Mouse (Mus musculus): ENCODE data around the gene Gm17720.
"Not testable (repeated sequence)": the region's sequence is repeated elsewhere in the genome, so short reads cannot be mapped to it uniquely, and the experiment has no call there.

Gene Gm17720

DNA sequence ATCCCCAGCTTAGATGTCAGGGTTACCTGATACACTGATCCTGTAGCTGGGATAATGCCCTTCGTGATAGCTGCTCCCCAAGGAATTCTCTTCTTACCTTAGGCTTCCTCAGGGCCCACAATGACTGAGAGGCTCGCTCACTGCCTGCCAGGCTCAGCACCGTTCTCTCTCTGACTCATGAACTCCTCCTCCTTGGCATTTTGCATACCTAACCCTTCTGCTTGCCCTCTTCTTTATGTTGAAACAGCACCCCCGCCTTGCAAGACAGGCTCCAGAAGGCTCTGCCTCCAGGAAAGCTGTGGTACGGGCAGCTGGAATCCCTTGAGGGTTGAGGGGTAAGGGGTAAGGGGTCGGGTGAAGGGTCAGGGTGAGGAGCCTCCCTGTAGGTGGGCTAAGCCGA lies 63.3 kb downstream of the Gm17720 start:
- no peak for DNase-seq

DNA sequence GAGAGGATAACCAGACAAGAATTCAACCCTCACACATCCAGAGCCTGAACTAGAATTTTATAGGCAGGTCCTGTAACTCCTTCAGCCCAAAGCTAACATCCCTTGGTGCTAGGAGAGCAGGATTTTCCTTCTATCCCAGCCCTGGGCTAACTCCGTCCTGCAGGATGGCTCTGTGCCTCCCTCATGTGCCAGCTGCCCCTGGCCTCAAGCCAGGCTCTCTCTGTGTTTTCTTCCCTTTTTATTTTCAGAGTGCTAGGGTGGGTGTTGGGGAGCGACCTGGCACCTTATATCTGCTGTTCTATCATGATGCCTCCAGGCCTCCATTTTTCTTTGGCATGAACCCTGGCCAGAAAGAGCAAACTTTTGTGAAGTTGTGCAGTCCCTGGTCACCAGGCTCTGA lies 66.4 kb downstream of the Gm17720 start:
- DNase-seq, result no peak

DNA sequence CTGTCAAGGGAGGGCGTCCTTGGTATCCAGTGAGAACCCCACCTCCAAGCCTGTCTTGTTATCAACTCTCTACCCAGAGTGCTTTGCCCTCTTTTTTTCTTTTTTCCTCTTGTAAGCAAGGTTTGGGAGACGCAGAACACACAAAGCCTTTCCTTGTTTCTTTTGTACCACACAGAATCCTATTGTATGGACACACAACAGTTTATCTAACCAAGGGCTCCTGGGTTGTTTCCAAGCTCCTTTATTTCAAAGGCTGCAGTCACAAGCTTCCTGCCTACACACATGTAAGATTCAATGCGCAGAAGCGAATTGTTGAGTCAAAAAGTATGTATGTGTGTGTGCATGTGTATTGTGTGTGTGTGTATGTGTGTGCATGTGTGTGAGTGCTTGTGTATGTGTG lies 68.2 kb downstream of the Gm17720 start:
- no peak for DNase-seq

DNA sequence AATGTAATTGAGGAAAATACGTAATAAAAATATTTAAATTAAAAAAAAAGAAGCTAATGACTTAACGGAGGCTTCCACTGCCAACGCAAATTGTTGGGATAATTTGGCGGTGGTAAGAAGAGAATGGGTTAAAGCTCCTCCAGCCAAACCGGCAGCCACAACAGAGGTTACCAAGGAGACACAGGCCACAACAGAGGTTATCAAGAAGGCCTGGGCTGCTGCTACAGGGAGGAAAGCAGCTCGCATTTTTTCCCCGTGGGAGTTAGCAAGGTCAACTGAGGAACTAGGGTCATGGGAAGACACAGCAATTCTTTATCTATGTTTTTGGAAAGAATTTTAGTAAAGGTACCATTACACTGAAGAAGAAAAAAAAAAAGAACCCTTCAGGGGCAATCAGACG lies 68.8 kb downstream of the Gm17720 start:
- not testable (repeated sequence) for DNase-seq
